Mouse (Mus musculus): ENCODE data around the gene Wdr81. TPM values are rescaled to one million over a fixed set of nuclear protein-coding genes. Genes with fewer than 3 reads are reported as not detected.

Wdr81 gene
- polyA plus RNA-seq, 1 experiment from 2014 or later: 6.2 TPM

DNA sequence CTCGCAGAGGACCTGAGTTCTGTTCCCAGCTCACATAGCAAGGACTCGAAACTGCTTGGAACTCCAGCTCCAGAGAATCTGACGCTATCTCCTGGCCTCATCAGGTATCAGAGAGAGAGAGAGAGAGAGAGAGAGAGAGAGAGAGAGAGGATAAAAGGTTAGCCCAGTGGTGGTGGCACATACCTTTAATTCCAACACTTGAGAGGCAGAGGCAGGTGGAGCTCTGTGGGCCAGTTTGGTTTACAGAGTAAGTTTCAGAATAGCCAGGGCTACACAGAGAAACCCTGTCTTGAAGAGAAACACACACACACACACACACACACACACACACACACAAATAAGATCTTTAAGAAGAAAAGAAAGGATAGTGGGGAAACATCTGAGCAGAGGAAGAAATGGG is 31.4 kb downstream of the Wdr81 start:
- ATAC-seq (replicated peaks; ENCODE audit: low FRiP score): no peak
- no peak overlapping the region for H3K9ac ChIP-seq
- no peak overlapping the region for H3K4me2 ChIP-seq
- H3K9me3 ChIP-seq (replicated peaks): no peaks in the 10 kb centered on the region
- no peak overlapping the region for H3K27ac ChIP-seq
- H3K4me3 ChIP-seq (replicated peaks): no peak overlapping the region
- 92% methylated on average over 3 of the region's 3 CpGs for WGBS
- H3K27me3 ChIP-seq: no peaks in the 10 kb centered on the region
- peaks cover 28% of the 10 kb centered on the region for H3K4me1 ChIP-seq
- H3K36me3 ChIP-seq: no peaks in the 10 kb centered on the region

DNA sequence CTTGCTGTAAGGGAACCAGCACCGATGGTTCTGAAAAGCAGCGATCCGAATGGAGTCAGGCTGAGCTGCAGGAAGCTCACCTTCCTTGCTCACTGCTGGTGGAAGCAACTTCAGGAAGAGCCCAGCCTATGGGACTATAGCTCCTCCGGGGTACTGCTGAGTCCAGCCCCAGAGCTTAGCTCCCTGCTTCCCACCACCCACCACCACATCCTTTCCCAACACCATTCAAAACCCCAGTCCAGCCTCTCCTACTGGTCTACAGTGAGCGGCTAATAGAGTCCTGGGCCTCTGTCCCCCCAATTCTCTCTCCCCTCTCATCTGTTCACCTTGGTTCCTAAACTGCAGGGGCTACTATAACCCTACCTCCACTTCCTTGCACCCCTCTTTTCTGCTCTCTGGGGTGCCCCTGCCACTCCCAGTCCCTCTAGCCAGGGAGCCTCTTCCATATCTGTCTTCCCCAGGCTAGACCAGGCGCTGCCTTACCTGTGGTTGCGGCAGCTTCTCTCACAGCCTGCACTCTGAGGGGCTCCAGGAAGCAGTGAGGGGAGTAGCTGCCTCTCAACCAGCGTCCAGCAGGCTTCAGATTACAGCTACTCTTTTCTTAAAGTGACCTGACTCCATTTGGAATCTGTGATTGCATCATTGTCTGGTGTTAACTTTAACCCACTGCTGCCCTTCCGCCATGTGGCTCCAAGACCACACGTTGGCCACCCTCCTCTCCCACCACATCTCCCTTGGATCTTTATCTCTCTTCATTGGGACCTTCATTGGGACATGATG is 32.3 kb downstream of the Wdr81 start, which contains the start of gene Serpinf1:
Gene Serpinf1 (minus strand): TSS at position 689 of the 780 bp plus-strand sequence.
- H3K27ac ChIP-seq: peak within 1 kb of the TSS; percentile 59
- 20% methylated on average over 10 of the region's 10 CpGs for WGBS
- no peaks in the 10 kb centered on the region for H3K9me3 ChIP-seq (replicated peaks)
- H3K4me2 ChIP-seq: peak within 1 kb of the TSS; percentile 65
- H3K27me3 ChIP-seq: no peaks in the 10 kb centered on the region
- H3K4me1 ChIP-seq: peaks cover 28% of the 10 kb centered on the region
- peak within 1 kb of the TSS; percentile 50 for H3K4me3 ChIP-seq (replicated peaks)
- H3K36me3 ChIP-seq: no peaks in the 10 kb centered on the region
- H3K9ac ChIP-seq: peak within 1 kb of the TSS; percentile 33; the same call in 1 of the 2 replicates
- ATAC-seq (replicated peaks; ENCODE audit: low FRiP score): peak; percentile 69; the same call in 1 of the 2 replicates

GRCm38 (mm10) chr11:75421375-75422012 is 33.0 kb downstream of the Wdr81 start:
- H3K4me3 ChIP-seq (replicated peaks): peak overlapping the region; percentile 50
- no peaks in the 10 kb centered on the region for H3K27me3 ChIP-seq
- H3K36me3 ChIP-seq: no peaks in the 10 kb centered on the region
- peak overlapping the region; percentile 33; the same call in 1 of the 2 replicates for H3K9ac ChIP-seq
- H3K27ac ChIP-seq: peak overlapping the region; percentile 59; the same call in 1 of the 2 replicates
- H3K4me1 ChIP-seq: peaks cover 28% of the 10 kb centered on the region
- H3K9me3 ChIP-seq (replicated peaks): no peaks in the 10 kb centered on the region
- H3K4me2 ChIP-seq: peak overlapping the region; percentile 65
- 35% methylated on average over 6 of the region's 6 CpGs for WGBS
- ATAC-seq (replicated peaks; ENCODE audit: low FRiP score): peak; percentile 38; the same call in 1 of the 2 replicates

- H3K9ac ChIP-seq: no peak overlapping the region; the same call in 1 of the 2 replicates
- no peak overlapping the region for H3K27ac ChIP-seq
- no peaks in the 10 kb centered on the region for H3K9me3 ChIP-seq (replicated peaks)
- H3K4me3 ChIP-seq (replicated peaks): no peak overlapping the region
- no peaks in the 10 kb centered on the region for H3K27me3 ChIP-seq
- 48% methylated on average over 5 of the region's 5 CpGs for WGBS
- peak overlapping the region; percentile 65 for H3K4me2 ChIP-seq
- H3K36me3 ChIP-seq: no peaks in the 10 kb centered on the region
- peaks cover 28% of the 10 kb centered on the region for H3K4me1 ChIP-seq
- ATAC-seq (replicated peaks; ENCODE audit: low FRiP score): 0 out of 2 replicates have a peak, but pooled peaks have one; percentile 13
Measured at GRCm38 (mm10) chr11:75420810-75421374, 33.6 kb downstream of the Wdr81 start.

- Histone ChIP-seq H3K9me3 (replicated peaks) (no peaks in the 10 kb centered on the region), H3K4me1 (peaks cover 28% of the 10 kb centered on the region), H3K4me2 (no peak overlapping the region), H3K9ac (no peak overlapping the region; the same call in 1 of the 2 replicates), H3K27ac (no peak overlapping the region), H3K36me3 (peaks cover 4% of the 10 kb centered on the region; the same call in 1 of the 2 replicates), H3K27me3 (no peaks in the 10 kb centered on the region), H3K4me3 (replicated peaks) (no peak overlapping the region)
- no peak for ATAC-seq (replicated peaks; ENCODE audit: low FRiP score)
- 80% methylated on average over 7 of the region's 7 CpGs for WGBS
Measured at GRCm38 (mm10) chr11:75420037-75420436, 34.5 kb downstream of the Wdr81 start.

DNA sequence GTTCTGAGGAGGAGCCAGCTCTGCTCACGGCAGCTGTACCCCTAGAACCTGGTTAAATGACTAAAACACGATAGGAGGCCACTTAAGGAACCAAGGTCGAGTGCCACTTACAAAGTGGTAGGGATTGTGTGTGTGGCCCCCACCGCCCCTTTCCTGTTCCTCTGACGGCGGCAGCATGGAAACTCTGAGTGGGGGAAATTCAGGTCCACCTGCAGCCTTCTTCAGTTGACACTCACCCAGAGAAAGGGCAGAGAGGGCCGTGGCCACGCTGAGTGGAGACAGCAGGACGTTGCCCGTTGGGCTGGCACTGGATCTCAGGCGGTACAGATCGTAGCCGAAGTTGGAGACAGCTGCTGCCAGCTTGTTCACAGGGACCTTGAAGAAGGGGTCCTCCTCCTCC is 38.5 kb downstream of the Wdr81 start:
- no peak overlapping the region for H3K4me2 ChIP-seq
- no peaks in the 10 kb centered on the region for H3K27me3 ChIP-seq
- no peak overlapping the region for H3K9ac ChIP-seq
- H3K4me1 ChIP-seq: peaks cover 8% of the 10 kb centered on the region
- peaks cover 14% of the 10 kb centered on the region; the same call in 1 of the 2 replicates for H3K36me3 ChIP-seq
- H3K4me3 ChIP-seq (replicated peaks): no peak overlapping the region
- no peak for ATAC-seq (replicated peaks; ENCODE audit: low FRiP score)
- H3K27ac ChIP-seq: no peak overlapping the region
- WGBS: 87% methylated on average over 13 of the region's 13 CpGs
- H3K9me3 ChIP-seq (replicated peaks): no peaks in the 10 kb centered on the region

GRCm38 (mm10) chr11:75415096-75415495 is 39.4 kb downstream of the Wdr81 start:
- Histone ChIP-seq H3K4me3 (replicated peaks) (no peak overlapping the region), H3K4me2 (no peak overlapping the region), H3K4me1 (peaks cover 3% of the 10 kb centered on the region; the same call in 1 of the 2 replicates), H3K27ac (no peak overlapping the region), H3K9ac (no peak overlapping the region), H3K9me3 (replicated peaks) (no peaks in the 10 kb centered on the region), H3K27me3 (no peaks in the 10 kb centered on the region), H3K36me3 (peaks cover 20% of the 10 kb centered on the region)
- no peak for ATAC-seq (replicated peaks; ENCODE audit: low FRiP score)
- 60% methylated on average over 7 of the region's 7 CpGs for WGBS

- H3K4me2 ChIP-seq: no peak overlapping the region
- H3K9ac ChIP-seq: no peak overlapping the region
- H3K9me3 ChIP-seq (replicated peaks): no peaks in the 10 kb centered on the region
- ATAC-seq (replicated peaks; ENCODE audit: low FRiP score): no peak
- peak overlapping the region; percentile 82 for H3K27ac ChIP-seq
- peaks cover 8% of the 10 kb centered on the region; the same call in 1 of the 2 replicates for H3K4me1 ChIP-seq
- peaks cover 22% of the 10 kb centered on the region for H3K36me3 ChIP-seq
- H3K4me3 ChIP-seq (replicated peaks): no peak overlapping the region
- no peaks in the 10 kb centered on the region for H3K27me3 ChIP-seq
- 81% methylated on average over 7 of the region's 7 CpGs for WGBS
Measured at GRCm38 (mm10) chr11:75410591-75410990, 43.9 kb downstream of the Wdr81 start.

GRCm38 (mm10) chr11:75409679-75410575 is 44.6 kb downstream of the Wdr81 start:
- H3K27ac ChIP-seq: peak overlapping the region; percentile 82
- 55% methylated on average over 17 of the region's 17 CpGs for whole genome bisulfite sequencing

GRCm38 (mm10) chr11:75406865-75407264 is 47.7 kb downstream of the Wdr81 start:
- Histone ChIP-seq H3K27ac (no peak overlapping the region), H3K27me3 (no peaks in the 10 kb centered on the region), H3K4me3 (replicated peaks) (no peak overlapping the region), H3K4me2 (no peak overlapping the region), H3K4me1 (peaks cover 8% of the 10 kb centered on the region; the same call in 1 of the 2 replicates), H3K9me3 (replicated peaks) (no peaks in the 10 kb centered on the region), H3K36me3 (peaks cover 8% of the 10 kb centered on the region), H3K9ac (no peak overlapping the region)
- 45% methylated on average over 3 of the region's 3 CpGs for WGBS
- no peak for ATAC-seq (replicated peaks; ENCODE audit: low FRiP score)

More at GRCm38 (mm10) chr11:75409679-75410575, 44.6 kb downstream of the Wdr81 start:
- Histone ChIP-seq H3K27me3 (no peaks in the 10 kb centered on the region), H3K36me3 (peaks cover 17% of the 10 kb centered on the region), H3K4me2 (no peak overlapping the region), H3K4me3 (replicated peaks) (no peak overlapping the region), H3K9ac (no peak overlapping the region), H3K4me1 (peaks cover 8% of the 10 kb centered on the region; the same call in 1 of the 2 replicates), H3K9me3 (replicated peaks) (no peaks in the 10 kb centered on the region)
- peak; percentile 67; the same call in 1 of the 2 replicates for ATAC-seq (replicated peaks; ENCODE audit: low FRiP score)

GRCm38 (mm10) chr11:75406104-75406503 is 48.4 kb downstream of the Wdr81 start:
- ATAC-seq (replicated peaks; ENCODE audit: low FRiP score): no peak
- H3K4me2 ChIP-seq: no peak overlapping the region
- 82% methylated on average over 4 of the region's 4 CpGs for WGBS
- no peak overlapping the region for H3K4me3 ChIP-seq (replicated peaks)
- H3K4me1 ChIP-seq: peaks cover 8% of the 10 kb centered on the region; the same call in 1 of the 2 replicates
- H3K36me3 ChIP-seq: peaks cover 9% of the 10 kb centered on the region
- no peak overlapping the region for H3K27ac ChIP-seq
- H3K27me3 ChIP-seq: no peaks in the 10 kb centered on the region
- no peak overlapping the region for H3K9ac ChIP-seq
- no peaks in the 10 kb centered on the region for H3K9me3 ChIP-seq (replicated peaks)

Data from kidney, embryonic 15.5 days (tissue).